Mouse (Mus musculus) embryonic facial prominence, embryonic 15.5 days (tissue): Measurements from ENCODE around the gene Pwwp2a. TPM values are rescaled to one million over a fixed set of nuclear protein-coding genes. Genes with fewer than 3 reads are reported as not detected.

Experiments used
- polyA plus RNA-seq: library from polyadenylated mRNA; unstranded; fragments of >200 nt; fragmentation: Nextera tagmentation; extraction: Ambion mirVana; gene quantifications from 2 replicates; pipeline ENCODE4 v1.2.1, GENCODE M21; 2015

Pwwp2a gene
- polyA plus RNA-seq, 1 experiment from 2014 or later = 25.0 TPM

Other genes starting within 250 kb of the Pwwp2a start
- 56.9 and 58.5 TPM in 2 replicates for gene Slu7, start 248.3 kb upstream of the Pwwp2a start, polyA plus RNA-seq
- gene C1qtnf2, start 207.7 kb upstream of the Pwwp2a start, polyA plus RNA-seq = 30.4 and 38.4 TPM in 2 replicates
- gene Ccnjl, start 153.2 kb upstream of the Pwwp2a start, polyA plus RNA-seq = 10.9 and 12.0 TPM in 2 replicates
- gene 4933415A04Rik, start 95.0 kb upstream of the Pwwp2a start, polyA plus RNA-seq = 2.8 and 3.4 TPM in 2 replicates
- 1.1 and 1.2 TPM in 2 replicates for gene Fabp6, start 80.5 kb upstream of the Pwwp2a start, polyA plus RNA-seq
- 60.5 and 64.5 TPM in 2 replicates for gene Ttc1, start 66.0 kb downstream of the Pwwp2a start, polyA plus RNA-seq
- gene Adra1b, start 219.2 kb downstream of the Pwwp2a start, polyA plus RNA-seq = 0.83 and 0.98 TPM in 2 replicates